Mouse (Mus musculus) neutrophil, adult 5-6 weeks (primary cell): ENCODE measurements around the gene Slc41a1. TPM values are rescaled to one million over a fixed set of nuclear protein-coding genes. Genes with fewer than 3 reads are reported as not detected.
"Not testable (repeated sequence)": the region's sequence is repeated elsewhere in the genome, so short reads cannot be mapped to it uniquely, and the experiment has no call there.

Experiments
- ATAC-seq: fragments of 151-379, 151-347 bp; 2 replicates; pipeline ENCODE4 v1.8.0; 2017; ENCODE audit warnings: mild to moderate bottlenecking, moderate TSS enrichment; ENCODE audit not compliant: insufficient number of reproducible peaks, poor library complexity, low FRiP score, severe bottlenecking; ENCODE audit errors: extremely low read depth
- total RNA-seq: library from RNA; stranded (forward); fragments of 200-1000 nt; gene quantifications from 2 replicates; pipeline ENCODE4 v1.2.3, GENCODE M21; 2017

The Slc41a1 gene
- 11.1 and 12.5 TPM in 2 replicates for total RNA-seq

GRCm38 (mm10) chr1:131827207-131827786, at the start of gene Slc41a1:
Slc41a1 (plus strand) TSS chr1:131827493.
- ATAC-seq, result no peak

- no peak for ATAC-seq
Measured at GRCm38 (mm10) chr1:131794591-131794990, 32.7 kb upstream of the Slc41a1 start.

- no peak for ATAC-seq
Measured at GRCm38 (mm10) chr1:131795171-131795570, 32.1 kb upstream of the Slc41a1 start.

- no peak for ATAC-seq
Measured at GRCm38 (mm10) chr1:131797202-131797909, 29.9 kb upstream of the Slc41a1 start, which contains the start of gene Pm20d1. Pm20d1 (plus strand) TSS chr1:131797381.

GRCm38 (mm10) chr1:131800001-131800400, 27.3 kb upstream of the Slc41a1 start:
- no peak for ATAC-seq

GRCm38 (mm10) chr1:131801071-131801470, 26.2 kb upstream of the Slc41a1 start:
- no peak for ATAC-seq

- no peak for ATAC-seq
Measured at GRCm38 (mm10) chr1:131802652-131803051, 24.6 kb upstream of the Slc41a1 start.

GRCm38 (mm10) chr1:131804166-131804565, 23.1 kb upstream of the Slc41a1 start:
- ATAC-seq, result no peak

- no peak for ATAC-seq
Measured at GRCm38 (mm10) chr1:131808986-131809385, 18.3 kb upstream of the Slc41a1 start.

- ATAC-seq, result no peak
Measured at GRCm38 (mm10) chr1:131809651-131810050, 17.6 kb upstream of the Slc41a1 start.

GRCm38 (mm10) chr1:131811393-131811792, 15.9 kb upstream of the Slc41a1 start:
- ATAC-seq, result no peak

GRCm38 (mm10) chr1:131812006-131812405, 15.3 kb upstream of the Slc41a1 start:
- no peak for ATAC-seq

- ATAC-seq, result no peak
Measured at GRCm38 (mm10) chr1:131812631-131813295, 14.5 kb upstream of the Slc41a1 start.

- no peak for ATAC-seq
Measured at GRCm38 (mm10) chr1:131813731-131814130, 13.6 kb upstream of the Slc41a1 start.

- ATAC-seq, result no peak
Measured at GRCm38 (mm10) chr1:131814191-131814590, 13.1 kb upstream of the Slc41a1 start.

GRCm38 (mm10) chr1:131816886-131817285, 10.4 kb upstream of the Slc41a1 start:
- ATAC-seq, result no peak

- not testable (repeated sequence) for ATAC-seq
Measured at GRCm38 (mm10) chr1:131820353-131820752, 6.9 kb upstream of the Slc41a1 start.

- ATAC-seq, result no peak
Measured at GRCm38 (mm10) chr1:131820887-131821328, 6.4 kb upstream of the Slc41a1 start.

GRCm38 (mm10) chr1:131822292-131822691, 5.0 kb upstream of the Slc41a1 start:
- no peak for ATAC-seq
